Mouse (Mus musculus): Measurements from ENCODE around the gene Prdm8. TPM values are rescaled to one million over a fixed set of nuclear protein-coding genes. Genes with fewer than 3 reads are reported as not detected.

Gene Prdm8
- polyA plus RNA-seq, 1 experiment: 0.03 TPM

- TF ChIP-seq CTCF (conservative IDR thresholded peaks at IDR 0.05; ENCODE audit: insufficient read depth, insufficient read length, low read depth, low read length) (peak; percentile 63), POLR2A (IDR thresholded peaks at IDR 0.05; ENCODE audit: low read depth, low read length) (no peak)
- Histone ChIP-seq H3K36me3 (ENCODE audit: control insufficient read depth, insufficient read depth, low read length) (no peaks in the 10 kb centered on the region), H3K27me3 (replicated peaks; ENCODE audit: control insufficient read depth, insufficient read depth, low read length) (peaks cover 10% of the 10 kb centered on the region), H3K27ac (ENCODE audit: insufficient read depth, low read depth, low read length) (no peak overlapping the region), H3K4me1 (ENCODE audit: control insufficient read depth, insufficient read depth, low read length) (no peaks in the 10 kb centered on the region), H3K4me3 (ENCODE audit: insufficient read depth, low read depth, low read length) (peak overlapping the region; percentile 54)
- WGBS: 2% methylated on average over 89 of the region's 89 CpGs
- peak; percentile 82 for DNase-seq
Observed at GRCm38 (mm10) chr5:98184971-98185805, 18.2 kb downstream of the Prdm8 start.

GRCm38 (mm10) chr5:98185806-98186751, 19.1 kb downstream of the Prdm8 start:
- Histone ChIP-seq H3K27ac (ENCODE audit: insufficient read depth, low read depth, low read length) (no peak overlapping the region), H3K4me3 (ENCODE audit: insufficient read depth, low read depth, low read length) (peak overlapping the region; percentile 54), H3K4me1 (ENCODE audit: control insufficient read depth, insufficient read depth, low read length) (no peaks in the 10 kb centered on the region), H3K27me3 (replicated peaks; ENCODE audit: control insufficient read depth, insufficient read depth, low read length) (peaks cover 11% of the 10 kb centered on the region), H3K36me3 (ENCODE audit: control insufficient read depth, insufficient read depth, low read length) (no peaks in the 10 kb centered on the region)
- 1% methylated on average over 104 of the region's 106 CpGs for WGBS
- DNase-seq: no peak
- no peak for TF ChIP-seq CTCF (conservative IDR thresholded peaks at IDR 0.05; ENCODE audit: insufficient read depth, insufficient read length, low read depth, low read length)
- no peak for TF ChIP-seq POLR2A (IDR thresholded peaks at IDR 0.05; ENCODE audit: low read depth, low read length)

GRCm38 (mm10) chr5:98189181-98190180, 22.5 kb downstream of the Prdm8 start:
- Histone ChIP-seq H3K36me3 (ENCODE audit: control insufficient read depth, insufficient read depth, low read length) (no peaks in the 10 kb centered on the region), H3K4me1 (ENCODE audit: control insufficient read depth, insufficient read depth, low read length) (no peaks in the 10 kb centered on the region), H3K4me3 (ENCODE audit: insufficient read depth, low read depth, low read length) (no peak overlapping the region), H3K27me3 (replicated peaks; ENCODE audit: control insufficient read depth, insufficient read depth, low read length) (peaks cover 7% of the 10 kb centered on the region), H3K27ac (ENCODE audit: insufficient read depth, low read depth, low read length) (no peak overlapping the region)
- no peak for DNase-seq
- TF ChIP-seq POLR2A (IDR thresholded peaks at IDR 0.05; ENCODE audit: low read depth, low read length) (no peak), CTCF (conservative IDR thresholded peaks at IDR 0.05; ENCODE audit: insufficient read depth, insufficient read length, low read depth, low read length) (no peak)
- WGBS: 4% methylated on average over 31 of the region's 31 CpGs

- TF ChIP-seq CTCF (conservative IDR thresholded peaks at IDR 0.05; ENCODE audit: insufficient read depth, insufficient read length, low read depth, low read length): no peak
- no peaks in the 10 kb centered on the region for H3K4me1 ChIP-seq (ENCODE audit: control insufficient read depth, insufficient read depth, low read length)
- WGBS: 37% methylated on average over 4 of the region's 4 CpGs
- no peak overlapping the region for H3K27ac ChIP-seq (ENCODE audit: insufficient read depth, low read depth, low read length)
- peaks cover 1% of the 10 kb centered on the region; the same call in 1 of the 2 replicates for H3K27me3 ChIP-seq (replicated peaks; ENCODE audit: control insufficient read depth, insufficient read depth, low read length)
- H3K4me3 ChIP-seq (ENCODE audit: insufficient read depth, low read depth, low read length): no peak overlapping the region
- H3K36me3 ChIP-seq (ENCODE audit: control insufficient read depth, insufficient read depth, low read length): no peaks in the 10 kb centered on the region
- no peak for DNase-seq
Observed at GRCm38 (mm10) chr5:98192295-98192983, 25.4 kb downstream of the Prdm8 start.

GRCm38 (mm10) chr5:98194959-98195358, 28.0 kb downstream of the Prdm8 start:
- Histone ChIP-seq H3K36me3 (ENCODE audit: control insufficient read depth, insufficient read depth, low read length) (no peaks in the 10 kb centered on the region), H3K4me3 (ENCODE audit: insufficient read depth, low read depth, low read length) (no peak overlapping the region), H3K4me1 (ENCODE audit: control insufficient read depth, insufficient read depth, low read length) (no peaks in the 10 kb centered on the region), H3K27ac (ENCODE audit: insufficient read depth, low read depth, low read length) (no peak overlapping the region), H3K27me3 (replicated peaks; ENCODE audit: control insufficient read depth, insufficient read depth, low read length) (peaks cover 1% of the 10 kb centered on the region; the same call in 1 of the 2 replicates)
- DNase-seq: no peak
- WGBS: 95% methylated on average over 1 of the region's 1 CpGs
- TF ChIP-seq POLR2A (IDR thresholded peaks at IDR 0.05; ENCODE audit: low read depth, low read length) (no peak), CTCF (conservative IDR thresholded peaks at IDR 0.05; ENCODE audit: insufficient read depth, insufficient read length, low read depth, low read length) (no peak)

Measured in kidney, adult 2 months (tissue).